Mouse (Mus musculus): ENCODE data around the gene Arid1b.
A peak's percentile ranks its signal among the peaks of the same experiment; 100 is the strongest.

Arid1b gene

GRCm38 (mm10) chr17:5210891-5211290, 216.8 kb downstream of the Arid1b start:
- no peak for DNase-seq (ENCODE audit: low spot score in 2 of 2)

GRCm38 (mm10) chr17:5212166-5212565, 218.0 kb downstream of the Arid1b start:
- no peak for DNase-seq (ENCODE audit: low spot score in 2 of 2)

- no peak for DNase-seq (ENCODE audit: low spot score in 2 of 2)
These were observed 219.3 kb downstream of the Arid1b start for GRCm38 (mm10) chr17:5213441-5213840.

GRCm38 (mm10) chr17:5215352-5215751, 221.2 kb downstream of the Arid1b start:
- DNase-seq (ENCODE audit: low spot score in 2 of 2) = no peak

- no peak for DNase-seq (ENCODE audit: low spot score in 2 of 2)
These were observed 222.9 kb downstream of the Arid1b start for GRCm38 (mm10) chr17:5216965-5217546.

- DNase-seq (ENCODE audit: low spot score in 2 of 2) = no peak
These were observed 224.0 kb downstream of the Arid1b start for GRCm38 (mm10) chr17:5217852-5218845.

GRCm38 (mm10) chr17:5218955-5219557, 224.9 kb downstream of the Arid1b start:
- DNase-seq (ENCODE audit: low spot score in 2 of 2) = no peak

GRCm38 (mm10) chr17:5221041-5221440, 226.9 kb downstream of the Arid1b start:
- no peak for DNase-seq (ENCODE audit: low spot score in 2 of 2)

- DNase-seq (ENCODE audit: low spot score in 2 of 2) = no peak
These were observed 227.4 kb downstream of the Arid1b start for GRCm38 (mm10) chr17:5221558-5221957.

- DNase-seq (ENCODE audit: low spot score in 2 of 2) = no peak
These were observed 228.7 kb downstream of the Arid1b start for GRCm38 (mm10) chr17:5222827-5223226.

- no peak for DNase-seq (ENCODE audit: low spot score in 2 of 2)
These were observed 230.8 kb downstream of the Arid1b start for GRCm38 (mm10) chr17:5224932-5225331.

GRCm38 (mm10) chr17:5227136-5227535, 233.0 kb downstream of the Arid1b start:
- no peak for DNase-seq (ENCODE audit: low spot score in 2 of 2)

- DNase-seq (ENCODE audit: low spot score in 2 of 2) = no peak
These were observed 234.0 kb downstream of the Arid1b start for GRCm38 (mm10) chr17:5227950-5228615.

GRCm38 (mm10) chr17:5228616-5229250, 234.6 kb downstream of the Arid1b start:
- DNase-seq (ENCODE audit: low spot score in 2 of 2) = no peak

- DNase-seq (ENCODE audit: low spot score in 2 of 2) = no peak
These were observed 235.9 kb downstream of the Arid1b start for GRCm38 (mm10) chr17:5230063-5230462.

GRCm38 (mm10) chr17:5232180-5232579, 238.0 kb downstream of the Arid1b start:
- no peak for DNase-seq (ENCODE audit: low spot score in 2 of 2)

GRCm38 (mm10) chr17:5233991-5234390, 239.9 kb downstream of the Arid1b start:
- no peak for DNase-seq (ENCODE audit: low spot score in 2 of 2)

GRCm38 (mm10) chr17:5235057-5235456, 240.9 kb downstream of the Arid1b start:
- DNase-seq (ENCODE audit: low spot score in 2 of 2) = no peak

- no peak for DNase-seq (ENCODE audit: low spot score in 2 of 2)
These were observed 243.6 kb downstream of the Arid1b start for GRCm38 (mm10) chr17:5237765-5238164.

GRCm38 (mm10) chr17:5238387-5239245, 244.5 kb downstream of the Arid1b start:
- DNase-seq (ENCODE audit: low spot score in 2 of 2) = peak in 1 of 2 experiments; percentile 45

- no peak for DNase-seq (ENCODE audit: low spot score in 2 of 2)
These were observed 250.4 kb downstream of the Arid1b start for GRCm38 (mm10) chr17:5244526-5244925.

Data from spleen, postnatal 10 days (tissue).